Mouse (Mus musculus): Measurements from ENCODE around the gene Cysltr2. TPM values are rescaled to one million over a fixed set of nuclear protein-coding genes. Genes with fewer than 3 reads are reported as not detected.

Cysltr2 gene
- 6.9 TPM for polyA plus RNA-seq (2014; fragmentation: Illumina TruSeq; extraction: RNeasy Lipid Tissue Mini Kit (QIAGEN cat#74804); ENCODE audit: low read depth, low replicate concordance)

GRCm38 (mm10) chr14:73048937-73049336 lies at the start of gene Cysltr2:
TSS of gene Cysltr2 (minus strand) at chr14:73049114.

Other genes with a start within 250 kb of the Cysltr2 start
- gene Rcbtb2, start 73.9 kb upstream of the Cysltr2 start, polyA plus RNA-seq (2014; fragmentation: Illumina TruSeq; extraction: RNeasy Lipid Tissue Mini Kit (QIAGEN cat#74804); ENCODE audit: low read depth, low replicate concordance): 42.4 TPM
- gene Lpar6, start 188.8 kb upstream of the Cysltr2 start, polyA plus RNA-seq (2014; fragmentation: Illumina TruSeq; extraction: RNeasy Lipid Tissue Mini Kit (QIAGEN cat#74804); ENCODE audit: low read depth, low replicate concordance): 13.5 TPM